In the genomic region with DNA sequence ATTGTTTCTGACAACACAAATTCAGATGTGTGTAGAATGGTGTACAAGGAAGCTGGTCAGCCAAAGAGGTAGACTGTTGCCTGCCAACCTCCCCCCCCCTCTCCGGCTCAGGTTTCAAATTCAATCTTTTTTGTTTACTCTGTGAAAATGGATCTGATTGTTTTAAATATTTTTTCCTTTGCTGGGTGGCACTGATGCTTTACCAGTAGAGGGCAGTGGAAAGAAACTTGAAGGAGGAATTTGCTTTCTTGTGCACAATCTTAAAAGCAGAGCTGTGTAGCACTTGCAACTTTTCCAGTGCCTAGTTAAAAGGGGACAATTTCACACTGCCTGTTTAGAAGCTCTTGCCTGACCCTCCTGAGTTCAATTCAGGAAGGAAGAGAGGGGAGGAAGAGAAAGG, we compare ENCODE assay signal across 10 mouse cellular contexts. TPM values are rescaled to one million over a fixed set of nuclear protein-coding genes. Genes with fewer than 3 reads are reported as not detected.
DNase-seq lines count a peak whose midpoint lies in the region; ATAC-seq and TF ChIP-seq lines count a peak whose summit lies in the region.
"Had no signal": no experiment of that assay in that cellular context is flagged by ENCODE, and none has a peak within 500 bp of the region (broad histone marks: within the 10 kb centered on the region; RNA-seq: fewer than 3 reads in every experiment).

No protein-coding gene starts in this region.

- DNase-seq in cerebellum, adult 9-10 months: peak; percentile 10
- no peak for DNase-seq in cerebellum, postnatal 36 days
- DNase-seq in left cerebral cortex, adult 2 months (ENCODE audit: extremely low spot score in 1 of 2, low spot score in 2 of 2): no peak
- no peak for DNase-seq in left cerebral cortex, postnatal 10 days (ENCODE audit: extremely low spot score in 1 of 2, low spot score in 2 of 2)
- DNase-seq in ZHBTc4 (ENCODE audit: low read depth, low spot score): peak; percentile 9
- peak; percentile 21 for DNase-seq in lung, postnatal 25 days (ENCODE audit: low spot score)
- no peak for DNase-seq in cerebellum, adult 8-10 months
- DNase-seq: liver, embryonic 13.5 days had no signal

- intact Hi-C loops in left cerebral cortex, adult 2 months (cut with DNase I): loop anchor here (5.0 kb wide), 3 partner anchors 50 to 205 kb away; partner anchors contain the start of genes Ribc1 and Smc1a
- intact Hi-C loops in left cerebral cortex, postnatal 10 days (cut with DNase I): loop anchor here (5.0 to 10.0 kb wide), 2 partner anchors 70 to 198 kb away; partner anchors contain the start of genes Iqsec2, Ribc1 and Smc1a

- H3K4me3 ChIP-seq in left cerebral cortex, adult 2 months: no peak overlapping the region
- H3K4me3 ChIP-seq: heart, embryonic 10.5 days; liver, embryonic 13.5 days had no signal

- no peak overlapping the region for H3K27ac ChIP-seq in left cerebral cortex, adult 2 months
- H3K27ac ChIP-seq: heart, embryonic 10.5 days; liver, embryonic 13.5 days had no signal

- peak; percentile 64 for TF ChIP-seq CTCF in left cerebral cortex, adult 2 months (IDR thresholded peaks at IDR 0.05)

- ATAC-seq in cerebellum, adult (ENCODE audit: insufficient number of reproducible peaks, low FRiP score, low TSS enrichment): no peak

RNA-seq across cellular contexts. Expression of gene Hsd17b10, which starts 54.7 kb away (rescaled TPM):
- 10 to 100 TPM; 35.3 to 46.5 TPM for total RNA-seq in left cerebral cortex, adult 2 months (2021)
- 10 to 100 TPM; 39.6 to 45.3 TPM for total RNA-seq in left cerebral cortex, postnatal 10 days (2021)

Comparison
In these comparisons a context has a peak if more than half of its experiments do, and no peak if none do; other contexts are left out.
1. DNase-seq: peak in cerebellum, adult 9-10 months (single experiment), ZHBTc4 (single experiment) and lung, postnatal 25 days (single experiment); none in cerebellum, postnatal 36 days (0 of 2), left cerebral cortex, adult 2 months (0 of 2), left cerebral cortex, postnatal 10 days (0 of 2) and cerebellum, adult 8-10 months (single experiment).